Mouse (Mus musculus) lung, embryonic 14.5 days (tissue): ENCODE data around the gene Abcf1. TPM values are rescaled to one million over a fixed set of nuclear protein-coding genes. Genes with fewer than 3 reads are reported as not detected.
"Not testable (repeated sequence)": the region's sequence is repeated elsewhere in the genome, so short reads cannot be mapped to it uniquely, and the experiment has no call there.

Experiments used
- ATAC-seq: fragments of 200-750 bp; cut with Nextera tagmentation; 2 replicates; pipeline ENCODE4 v1.8.0; 2017; ENCODE audit warnings: mild to moderate bottlenecking, moderate TSS enrichment, moderate library complexity; ENCODE audit not compliant: insufficient read depth
- DNase-seq: peaks from one replicate; pipeline ENCODE4 v3.0.0-alpha.2; 2015
- H3K27ac ChIP-seq: fragments of 300-500 bp; sonication (generic); 2 replicates; pipeline ENCODE4 v1.5.1; 2014; ENCODE audit warnings: low read depth, mild to moderate bottlenecking, moderate library complexity
- H3K27me3 ChIP-seq: fragments of 300-500 bp; sonication (generic); 2 replicates; pipeline ENCODE4 v1.6.1; 2014; ENCODE audit warnings: low read length, control low read depth; ENCODE audit not compliant: insufficient read depth
- H3K36me3 ChIP-seq: fragments of 300-500 bp; sonication (generic); 2 replicates; pipeline ENCODE4 v1.6.1; 2014; ENCODE audit warnings: control low read depth; ENCODE audit not compliant: insufficient read depth
- H3K4me1 ChIP-seq: fragments of 300-500 bp; sonication (generic); 2 replicates; pipeline ENCODE4 v1.6.1; 2014; ENCODE audit warnings: antibody characterized with exemption, control low read depth; ENCODE audit not compliant: insufficient read depth
- H3K4me2 ChIP-seq: fragments of 300-500 bp; sonication (generic); 2 replicates; pipeline ENCODE4 v1.6.1; 2014; ENCODE audit warnings: mild to moderate bottlenecking
- H3K4me3 ChIP-seq: fragments of 300-500 bp; sonication (generic); 2 replicates; pipeline ENCODE4 v1.5.1; 2014; ENCODE audit warnings: low read depth, low read length
- H3K9ac ChIP-seq: fragments of 300-500 bp; sonication (generic); 2 replicates; pipeline ENCODE4 v1.6.1; 2014
- H3K9me3 ChIP-seq: fragments of 300-500 bp; sonication (generic); 2 replicates; pipeline ENCODE4 v1.6.1; 2016; ENCODE audit warnings: low read depth, low read length, control low read depth
- CTCF ChIP-seq: IDR thresholded peaks from 2 replicates; pipeline ENCODE4 v1.5.1; 2016; ENCODE audit warnings: antibody characterized with exemption, low read depth
- WGBS: fragments of 180-500 bp; shearing (Covaris S2); extraction: QIAGEN DNeasy Blood & Tissue Kit; methylation state at CpG from one replicate; pipeline ENCODE4 v1.1.7; 2014; 5-methylcytosine and 5-hydroxymethylcytosine counted together
- polyA plus RNA-seq: library from polyadenylated mRNA; unstranded; fragments of >200 nt; fragmentation: Nextera tagmentation; extraction: Ambion mirVana; gene quantifications from 2 replicates; pipeline ENCODE4 v1.2.1, GENCODE M21; 2014

Abcf1 gene
- 84.1 and 86.6 TPM in 2 replicates for polyA plus RNA-seq

- TF ChIP-seq CTCF = no peak
- H3K27me3 ChIP-seq = no peaks in the 10 kb centered on the region
- ATAC-seq (peak; percentile 95), DNase-seq (peak; percentile 100)
- H3K4me1 ChIP-seq = no peaks in the 10 kb centered on the region; the same call in none of the 2 replicates
- H3K4me3 ChIP-seq = peak within 1 kb of the TSS; percentile 88
- H3K27ac ChIP-seq = peak within 1 kb of the TSS; percentile 83
- H3K36me3 ChIP-seq = peaks cover 35% of the 10 kb centered on the region
- peak within 1 kb of the TSS; percentile 70 for H3K4me2 ChIP-seq
- peak within 1 kb of the TSS; percentile 86 for H3K9ac ChIP-seq
- under 1% methylated on average over 68 of the region's 68 CpGs for WGBS
- H3K9me3 ChIP-seq = no peaks in the 10 kb centered on the region
These were observed at the start of gene Abcf1 for GRCm38 (mm10) chr17:35969418-35970389. Gene Abcf1 (minus strand): TSS chr17:35969761.

GRCm38 (mm10) chr17:36018979-36019378, 49.4 kb upstream of the Abcf1 start:
- Histone ChIP-seq H3K4me2 (no peak overlapping the region), H3K9ac (no peak overlapping the region), H3K27ac (no peak overlapping the region), H3K4me3 (no peak overlapping the region), H3K4me1 (0 out of 2 replicates have a peak, but pooled peaks cover 12% of the 10 kb centered on the region), H3K27me3 (no peaks in the 10 kb centered on the region), H3K9me3 (no peaks in the 10 kb centered on the region), H3K36me3 (peaks cover 4% of the 10 kb centered on the region; the same call in 1 of the 2 replicates)
- DNase-seq = no peak
- 61% methylated on average over 2 of the region's 2 CpGs for WGBS
- ATAC-seq = no peak
- TF ChIP-seq CTCF = no peak

DNA sequence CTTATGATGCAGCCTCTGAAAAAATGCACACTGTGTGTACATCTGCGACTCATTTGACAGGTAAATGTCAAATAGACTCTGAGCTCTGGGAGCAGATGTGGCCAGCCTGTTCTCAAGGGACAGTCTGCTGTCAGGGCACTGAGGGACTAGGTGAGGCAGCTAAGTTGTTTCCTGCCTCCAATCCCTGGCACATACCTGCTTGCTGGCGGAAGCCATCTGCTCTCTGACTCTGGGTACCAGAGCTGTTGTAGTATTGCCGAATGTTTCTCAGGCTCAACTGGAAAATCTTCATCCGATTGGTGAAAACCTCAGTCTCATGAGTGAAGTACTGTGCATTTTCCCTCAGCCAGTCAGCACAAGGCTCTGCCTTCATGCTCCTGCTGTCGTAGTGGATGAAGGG, 47.5 kb upstream of the Abcf1 start:
- ATAC-seq (no peak), DNase-seq (no peak)
- Histone ChIP-seq H3K27ac (no peak overlapping the region), H3K4me3 (no peak overlapping the region), H3K9ac (no peak overlapping the region), H3K36me3 (peaks cover 4% of the 10 kb centered on the region; the same call in 1 of the 2 replicates), H3K4me2 (no peak overlapping the region), H3K27me3 (no peaks in the 10 kb centered on the region), H3K4me1 (0 out of 2 replicates have a peak, but pooled peaks cover 4% of the 10 kb centered on the region), H3K9me3 (no peaks in the 10 kb centered on the region)
- no peak for TF ChIP-seq CTCF
- 78% methylated on average over 5 of the region's 5 CpGs for WGBS

DNA sequence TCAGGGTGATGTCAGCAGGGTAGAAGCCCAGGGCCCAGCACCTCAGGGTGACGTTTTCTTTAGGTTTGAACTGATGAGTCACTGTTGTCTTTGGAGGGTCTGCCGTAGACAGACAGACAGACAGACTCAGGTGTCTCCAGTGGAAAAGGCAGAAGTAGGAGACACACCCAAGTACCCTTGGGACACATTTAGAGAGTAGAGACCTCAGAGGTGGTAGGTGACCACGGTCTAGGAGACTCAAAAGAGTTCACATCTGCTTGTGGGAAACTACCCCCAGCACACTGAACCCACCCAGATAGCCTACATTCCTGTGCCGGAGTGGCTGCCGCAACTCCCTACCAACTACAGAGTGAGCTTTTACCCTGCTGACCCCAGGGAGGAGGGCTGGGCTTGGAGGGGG, 45.4 kb upstream of the Abcf1 start:
- DNase-seq (no peak), ATAC-seq (no peak)
- no peak for TF ChIP-seq CTCF
- Histone ChIP-seq H3K9me3 (no peaks in the 10 kb centered on the region), H3K4me1 (no peaks in the 10 kb centered on the region), H3K27me3 (no peaks in the 10 kb centered on the region), H3K27ac (no peak overlapping the region), H3K36me3 (peaks cover 4% of the 10 kb centered on the region; the same call in 1 of the 2 replicates), H3K4me3 (no peak overlapping the region), H3K4me2 (no peak overlapping the region), H3K9ac (no peak overlapping the region)
- WGBS = 89% methylated on average over 5 of the region's 5 CpGs

GRCm38 (mm10) chr17:36004409-36004808, 34.8 kb upstream of the Abcf1 start:
- not testable (repeated sequence) for DNase-seq, H3K9me3 ChIP-seq, H3K27ac ChIP-seq, H3K27me3 ChIP-seq, H3K4me1 ChIP-seq, H3K4me2 ChIP-seq, ATAC-seq, H3K36me3 ChIP-seq, H3K4me3 ChIP-seq, H3K9ac ChIP-seq
- WGBS = 83% methylated on average over 7 of the region's 7 CpGs

DNA sequence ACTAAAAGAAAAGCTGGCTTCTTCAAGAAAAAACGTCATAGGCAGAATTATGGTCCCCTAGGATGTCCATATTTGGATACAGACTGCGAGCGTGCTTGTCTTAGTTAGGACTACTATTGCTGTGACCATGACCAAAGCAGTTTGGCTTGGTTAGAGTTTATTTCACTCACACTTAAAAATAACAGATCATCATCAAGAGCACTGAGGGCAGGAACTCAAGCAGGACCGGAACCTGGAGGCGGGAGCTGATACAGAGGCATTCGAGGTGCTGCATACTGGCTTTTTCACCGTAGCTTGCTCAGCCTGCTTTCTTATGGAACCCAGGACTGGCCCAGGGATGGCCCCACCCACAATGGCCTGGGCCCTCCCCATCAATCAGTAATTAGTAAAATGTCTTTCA, 33.8 kb upstream of the Abcf1 start:
- Histone ChIP-seq H3K4me3 (no peak overlapping the region), H3K9me3 (no peaks in the 10 kb centered on the region), H3K36me3 (no peaks in the 10 kb centered on the region), H3K27ac (no peak overlapping the region), H3K4me1 (no peaks in the 10 kb centered on the region), H3K27me3 (no peaks in the 10 kb centered on the region), H3K9ac (no peak overlapping the region), H3K4me2 (no peak overlapping the region)
- DNase-seq = no peak
- TF ChIP-seq CTCF = no peak
- WGBS = 91% methylated on average over 7 of the region's 7 CpGs
- ATAC-seq = no peak

GRCm38 (mm10) chr17:36001966-36002365, 32.4 kb upstream of the Abcf1 start:
- 96% methylated on average over 6 of the region's 6 CpGs for WGBS
- Histone ChIP-seq H3K4me2 (no peak overlapping the region), H3K4me3 (no peak overlapping the region), H3K36me3 (no peaks in the 10 kb centered on the region), H3K4me1 (no peaks in the 10 kb centered on the region), H3K27me3 (no peaks in the 10 kb centered on the region), H3K9me3 (no peaks in the 10 kb centered on the region), H3K9ac (no peak overlapping the region), H3K27ac (no peak overlapping the region)
- ATAC-seq (no peak), DNase-seq (no peak)
- no peak for TF ChIP-seq CTCF
